Mouse (Mus musculus) cerebellum, adult 9-10 months (tissue): ENCODE results near the gene Akt1s1.

Experiments
- DNase-seq: peaks from one replicate; pipeline ENCODE4 v3.0.0; 2022

Akt1s1 gene

GRCm38 (mm10) chr7:44848561-44849415, at the start of gene Akt1s1, which contains the start of gene Tbc1d17:
TSS of gene Akt1s1 (plus strand) at chr7:44848991.
TSS of gene Tbc1d17 (minus strand) at chr7:44849079.
- peak; percentile 100 for DNase-seq

GRCm38 (mm10) chr7:44808927-44809326, 39.9 kb upstream of the Akt1s1 start:
- DNase-seq, result no peak

DNA sequence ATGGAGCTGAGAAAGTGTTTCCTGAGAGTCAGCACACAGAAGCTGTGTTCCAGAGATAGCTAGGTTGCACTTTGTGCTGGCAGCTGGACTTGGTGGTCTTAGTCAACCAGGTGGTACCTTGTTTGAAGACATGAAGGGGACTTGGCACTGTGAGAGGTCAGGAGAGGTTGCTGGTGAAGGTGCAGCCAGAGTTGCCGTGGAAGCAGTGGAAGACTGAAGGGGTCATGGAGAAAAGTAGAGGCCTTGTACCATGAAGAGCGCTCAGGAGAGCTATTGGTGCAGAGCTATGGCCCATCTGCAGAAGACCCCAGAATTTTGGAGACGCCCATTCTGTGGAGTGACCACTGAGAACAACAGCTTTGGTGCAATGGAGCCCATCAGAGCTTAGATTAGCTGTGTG, 39.3 kb upstream of the Akt1s1 start:
- no peak for DNase-seq

DNA sequence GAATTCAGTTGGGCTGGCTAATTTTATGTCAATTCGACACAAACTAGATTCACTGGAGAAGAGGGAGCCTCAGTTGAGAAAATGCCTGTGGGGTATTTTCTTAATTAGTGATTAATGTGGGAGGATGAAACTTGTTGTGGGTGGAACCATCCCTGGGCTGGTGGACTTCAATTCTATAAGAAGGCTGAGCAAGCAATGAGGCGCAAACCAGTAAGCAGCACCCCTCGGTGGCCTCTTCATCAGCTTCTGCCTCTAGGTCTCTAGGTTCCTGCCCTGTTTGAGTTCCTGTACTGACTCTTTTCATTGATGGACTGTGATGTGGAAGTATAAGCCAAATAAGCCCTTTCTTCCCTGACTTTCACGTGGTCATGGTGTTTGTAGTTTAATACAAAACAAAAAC, 38.4 kb upstream of the Akt1s1 start:
- DNase-seq, result no peak

DNA sequence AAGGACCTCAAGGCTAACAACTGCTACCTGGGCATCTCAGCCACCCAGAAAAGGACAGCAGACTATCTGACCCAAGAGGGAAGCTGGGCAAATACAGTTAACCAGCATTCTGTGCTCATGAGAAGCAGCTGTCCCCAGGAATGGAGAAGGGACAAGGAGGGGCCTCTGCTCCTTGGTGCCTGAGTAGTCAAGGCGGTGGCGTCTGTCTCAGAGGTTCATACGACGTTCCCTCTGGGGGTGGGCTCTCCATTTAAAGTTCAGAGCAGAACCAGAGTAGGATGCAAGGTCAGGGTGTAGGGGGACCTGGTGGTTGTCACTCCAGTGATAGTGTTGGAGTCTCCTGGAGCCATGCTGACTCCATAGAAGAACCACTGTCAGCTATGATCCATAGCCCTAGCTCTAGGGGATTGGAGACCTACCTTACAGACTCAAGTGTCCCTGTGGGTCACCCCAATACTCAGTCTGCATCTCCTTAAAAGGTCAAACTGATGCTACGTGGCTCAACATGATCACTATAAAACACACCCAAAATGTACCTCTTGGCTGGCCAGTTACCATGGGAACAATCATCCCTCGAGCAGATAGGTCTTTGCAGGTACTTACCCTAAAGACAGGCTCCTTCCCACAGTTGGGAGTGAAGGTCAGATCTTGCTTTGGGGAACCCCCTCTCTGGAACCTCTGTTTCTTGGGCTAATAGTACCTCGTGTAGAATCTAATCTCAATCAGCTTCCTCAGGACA, 37.8 kb upstream of the Akt1s1 start:
- peak; percentile 11 for DNase-seq

GRCm38 (mm10) chr7:44812651-44813325, 36.0 kb upstream of the Akt1s1 start:
- peak; percentile 19 for DNase-seq

- no peak for DNase-seq
Observed at GRCm38 (mm10) chr7:44813985-44814384, 34.8 kb upstream of the Akt1s1 start.

GRCm38 (mm10) chr7:44814423-44814822, 34.4 kb upstream of the Akt1s1 start:
- DNase-seq, result peak; percentile 40

DNA sequence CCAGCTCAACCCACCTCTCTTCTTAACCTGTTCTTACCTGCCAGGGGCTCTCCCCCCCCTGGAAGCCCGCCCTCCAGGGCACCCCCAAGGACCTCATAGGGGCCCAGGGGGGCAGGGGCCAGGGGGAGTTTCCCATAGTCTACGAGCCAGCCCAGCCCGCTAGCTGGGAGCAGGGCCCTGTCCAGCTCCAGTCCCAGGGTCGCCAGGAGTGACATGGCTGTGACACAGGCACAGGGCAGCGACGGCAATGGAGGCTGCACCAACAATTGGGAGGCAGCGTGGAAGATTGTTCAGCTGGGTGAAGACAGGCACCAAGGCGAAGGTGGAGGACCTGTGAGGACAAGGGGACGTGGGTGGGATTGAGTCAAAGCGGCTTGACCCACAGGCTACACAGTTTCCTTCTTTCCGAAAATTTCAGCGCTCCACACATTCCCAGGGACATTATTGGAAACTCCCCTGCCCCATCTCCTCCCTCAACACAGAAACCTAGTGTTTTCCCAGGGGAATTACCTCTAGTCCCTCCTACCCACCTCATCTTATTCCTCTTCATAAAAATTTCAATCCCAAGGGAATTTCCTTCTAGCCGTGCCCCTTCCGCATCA, 33.7 kb upstream of the Akt1s1 start:
- peak; percentile 59 for DNase-seq

GRCm38 (mm10) chr7:44815721-44816469, 32.9 kb upstream of the Akt1s1 start, which contains the start of the genes Nup62 and Il4i1:
TSS of gene Nup62 (plus strand) at chr7:44816088.
TSS of gene Il4i1 (plus strand) at chr7:44816387.
- peak; percentile 97 for DNase-seq

DNA sequence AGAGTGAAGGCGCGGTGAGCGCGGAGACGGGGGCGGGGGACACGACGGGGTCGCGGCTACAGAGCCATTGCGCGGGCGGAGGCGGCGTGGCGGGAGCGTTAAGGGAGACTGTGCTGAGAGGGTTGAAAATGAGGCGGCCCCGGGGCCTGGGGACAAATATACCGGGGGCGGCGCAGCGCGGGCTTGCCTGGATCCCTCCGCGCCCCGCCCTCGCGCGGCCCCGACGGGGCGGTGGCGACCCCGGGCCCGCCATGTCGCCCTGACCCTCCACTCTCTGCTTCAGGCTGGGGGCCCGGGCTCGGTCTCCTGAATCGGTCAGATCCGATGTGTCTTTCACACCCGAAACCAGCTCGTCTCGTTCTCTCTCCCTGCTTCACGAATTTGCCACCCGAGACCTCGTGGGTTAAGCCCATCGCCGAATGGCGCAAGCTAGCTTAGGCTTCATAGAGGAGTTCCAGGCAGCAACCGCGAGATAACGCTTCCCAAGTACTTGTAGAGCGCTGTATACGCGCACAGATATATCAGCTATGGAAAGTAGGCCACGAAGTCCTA, 32.2 kb upstream of the Akt1s1 start, which contains the start of gene Atf5:
TSS of gene Atf5 (minus strand) at position 189 of the 552 bp plus-strand sequence.
- no peak for DNase-seq

DNA sequence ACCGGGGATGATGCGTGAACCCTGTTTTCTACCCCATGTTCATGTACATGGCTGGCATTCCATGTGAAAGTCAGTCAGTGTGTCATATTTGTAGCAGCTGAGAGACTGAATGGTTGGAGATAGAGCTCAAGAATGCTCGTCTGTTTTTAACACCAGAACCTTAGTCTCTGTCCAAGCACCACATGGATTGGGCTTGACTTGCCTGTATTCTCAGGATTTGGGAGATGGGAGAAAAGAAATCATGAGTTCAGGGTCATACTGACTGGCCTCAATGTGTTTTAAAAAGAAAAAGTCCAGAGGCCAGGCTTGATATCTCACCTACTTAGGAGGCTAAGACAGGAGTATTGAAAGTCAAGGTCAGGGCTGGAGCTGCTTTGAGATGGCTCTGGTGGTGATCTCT, 31.4 kb upstream of the Akt1s1 start:
- DNase-seq, result no peak

DNA sequence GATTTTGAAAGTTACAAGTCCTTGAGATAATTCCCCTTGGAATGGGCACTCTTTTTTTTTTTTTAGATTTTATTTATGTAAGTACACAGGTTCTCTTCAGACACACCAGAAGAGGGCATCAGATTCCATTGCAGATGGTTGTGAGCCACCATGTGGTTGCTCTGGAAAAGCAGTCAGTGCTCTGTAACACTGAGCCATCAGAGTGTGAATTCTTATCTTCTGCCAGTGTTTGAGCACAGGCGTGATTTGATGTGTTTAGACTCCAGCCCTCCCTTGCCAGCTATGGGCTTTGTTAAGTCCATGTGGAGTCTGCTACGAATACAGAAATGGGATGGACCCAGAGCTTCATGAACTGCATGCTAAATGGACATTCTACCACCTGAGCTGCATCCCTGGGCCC, 30.6 kb upstream of the Akt1s1 start:
- DNase-seq, result peak; percentile 37

DNA sequence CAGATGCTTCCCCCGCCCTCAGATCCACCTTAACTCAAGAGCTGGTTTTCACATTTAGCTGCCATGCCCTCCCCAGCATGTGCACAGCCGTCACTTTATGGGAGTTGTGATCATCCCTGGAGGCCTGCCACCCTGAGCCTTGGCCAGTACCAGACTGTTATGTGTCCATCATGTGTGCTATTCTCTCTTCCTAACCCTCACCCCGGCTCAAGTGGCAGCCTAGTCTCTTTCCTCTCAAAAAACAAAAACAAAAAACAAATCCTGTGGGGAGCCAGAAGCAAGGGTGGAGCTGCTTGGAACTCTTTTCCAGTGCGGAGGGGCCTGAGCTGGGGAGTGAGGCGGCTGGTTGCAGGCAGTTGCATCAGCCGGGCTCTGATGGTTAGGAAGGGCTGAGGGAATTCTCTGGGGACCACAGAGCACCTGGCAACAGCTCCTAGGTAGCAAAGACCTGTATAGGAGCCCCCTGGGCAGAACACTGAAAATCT, 30.0 kb upstream of the Akt1s1 start:
- DNase-seq, result peak; percentile 53

- peak; percentile 15 for DNase-seq
Observed at GRCm38 (mm10) chr7:44819391-44819790, 29.4 kb upstream of the Akt1s1 start.

DNA sequence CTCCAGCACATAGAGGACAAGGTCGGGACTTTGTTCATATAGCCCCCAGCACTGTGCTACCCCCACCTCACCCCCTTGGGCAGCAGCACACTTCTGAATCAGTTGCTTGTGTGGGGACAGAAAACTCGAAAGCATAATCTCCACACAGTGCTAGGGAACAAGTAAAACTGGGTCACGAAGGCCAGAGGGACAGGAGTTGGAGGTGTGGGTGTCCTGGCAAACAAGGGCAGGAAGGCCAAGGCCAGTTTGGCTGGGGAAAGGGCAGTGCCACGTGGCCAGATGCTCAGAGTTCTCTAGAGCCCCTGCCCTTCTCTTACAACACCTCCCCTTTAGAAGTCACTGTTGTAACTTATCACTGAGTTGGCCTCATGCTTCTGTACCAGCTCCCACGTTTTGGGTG, 28.9 kb upstream of the Akt1s1 start:
- DNase-seq, result peak; percentile 15

- DNase-seq, result no peak
Observed at GRCm38 (mm10) chr7:44820525-44820924, 28.3 kb upstream of the Akt1s1 start.

GRCm38 (mm10) chr7:44821666-44822448, 26.9 kb upstream of the Akt1s1 start:
- DNase-seq, result no peak

- peak; percentile 14 for DNase-seq
Observed at GRCm38 (mm10) chr7:44823409-44823808, 25.4 kb upstream of the Akt1s1 start.

- peak; percentile 83 for DNase-seq
Observed at GRCm38 (mm10) chr7:44824872-44825271, 23.9 kb upstream of the Akt1s1 start.

DNA sequence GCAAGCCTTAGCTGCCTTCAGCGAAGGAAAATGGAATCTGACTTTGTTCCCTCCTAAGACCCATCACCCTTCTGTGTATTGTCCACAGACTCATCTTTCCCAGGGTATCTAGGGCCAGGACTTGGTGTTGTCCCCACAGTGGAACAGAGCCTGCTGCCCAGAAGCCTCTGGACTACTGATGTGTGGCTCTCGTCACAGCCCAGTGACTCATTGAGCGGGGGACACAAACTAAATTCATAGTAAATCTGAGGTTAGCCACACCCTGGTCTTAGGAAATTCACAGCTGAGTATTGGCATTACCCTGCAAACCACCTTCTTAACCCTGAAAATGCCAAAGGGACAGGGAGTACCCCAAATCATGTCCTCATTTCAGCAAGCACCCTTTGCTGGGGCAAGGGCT, 22.0 kb upstream of the Akt1s1 start:
- DNase-seq, result no peak
